Mouse (Mus musculus): ENCODE measurements around the gene Chrnb2. TPM values are rescaled to one million over a fixed set of nuclear protein-coding genes. Genes with fewer than 3 reads are reported as not detected.

Chrnb2 gene
- total and polyA plus RNA-seq, 3 experiments = 0.14 to 0.35 (median 0.16) TPM

- peaks cover 2% of the 10 kb centered on the region for H3K4me1 ChIP-seq (ENCODE audit: control insufficient read depth, insufficient read depth, low read length)
- H3K27ac ChIP-seq = no peak overlapping the region
- no peaks in the 10 kb centered on the region for H3K79me2 ChIP-seq (replicated peaks; ENCODE audit: control insufficient read depth, insufficient read depth, low read length)
- intact Hi-C loops (cut with DNase I) = no loop called here
- no peak for TF ChIP-seq EP300 (IDR thresholded peaks at IDR 0.05; ENCODE audit: insufficient read depth, low read depth, low read length)
- no peak for TF ChIP-seq POLR2A (IDR thresholded peaks at IDR 0.05; ENCODE audit: insufficient read depth, low read depth, low read length)
- no peak for TF ChIP-seq CTCF (IDR thresholded peaks at IDR 0.05)
- DNase-seq = no peak
- no peak overlapping the region for H3K4me3 ChIP-seq
- no peak overlapping the region for H3K9ac ChIP-seq (ENCODE audit: low read depth, low read length)
- 14% methylated on average over 13 of the region's 13 CpGs for WGBS
- H3K27me3 ChIP-seq (ENCODE audit: control insufficient read depth, insufficient read depth, low read length) = no peaks in the 10 kb centered on the region
- H3K36me3 ChIP-seq (ENCODE audit: control insufficient read depth, insufficient read depth, low read length) = no peaks in the 10 kb centered on the region
These were observed 35.0 kb upstream of the Chrnb2 start for GRCm38 (mm10) chr3:89799476-89799875.

DNA sequence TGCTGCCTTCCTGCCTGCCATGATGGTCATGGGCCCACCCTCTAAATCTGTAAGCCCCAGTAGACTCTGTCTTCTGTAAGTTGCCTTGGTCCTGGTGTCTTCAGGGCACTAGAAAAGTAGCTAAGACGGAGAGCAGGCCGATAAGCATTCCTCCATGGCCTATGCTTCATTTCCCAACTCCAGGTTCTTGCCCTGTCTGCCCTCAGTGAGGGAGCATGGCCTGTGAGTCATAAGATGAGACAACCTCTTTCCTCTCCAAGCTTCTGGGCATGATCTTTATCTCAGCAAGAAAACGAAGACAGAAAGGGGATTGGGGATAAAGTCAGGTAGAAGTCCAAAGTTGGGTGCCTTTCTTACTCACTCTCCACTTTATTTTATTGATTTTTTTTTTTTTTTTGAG, 34.1 kb upstream of the Chrnb2 start:
- no peak for DNase-seq
- no peaks in the 10 kb centered on the region for H3K27me3 ChIP-seq (ENCODE audit: control insufficient read depth, insufficient read depth, low read length)
- no peaks in the 10 kb centered on the region for H3K79me2 ChIP-seq (replicated peaks; ENCODE audit: control insufficient read depth, insufficient read depth, low read length)
- H3K36me3 ChIP-seq (ENCODE audit: control insufficient read depth, insufficient read depth, low read length) = no peaks in the 10 kb centered on the region
- H3K4me1 ChIP-seq (ENCODE audit: control insufficient read depth, insufficient read depth, low read length) = peaks cover 2% of the 10 kb centered on the region
- TF ChIP-seq EP300 (IDR thresholded peaks at IDR 0.05; ENCODE audit: insufficient read depth, low read depth, low read length) (no peak), POLR2A (IDR thresholded peaks at IDR 0.05; ENCODE audit: insufficient read depth, low read depth, low read length) (no peak), CTCF (IDR thresholded peaks at IDR 0.05) (no peak)
- no peak overlapping the region for H3K4me3 ChIP-seq
- no peak overlapping the region for H3K9ac ChIP-seq (ENCODE audit: low read depth, low read length)
- H3K27ac ChIP-seq = no peak overlapping the region
- intact Hi-C loops (cut with DNase I) = no loop called here
- WGBS = 75% methylated on average over 3 of the region's 3 CpGs

DNA sequence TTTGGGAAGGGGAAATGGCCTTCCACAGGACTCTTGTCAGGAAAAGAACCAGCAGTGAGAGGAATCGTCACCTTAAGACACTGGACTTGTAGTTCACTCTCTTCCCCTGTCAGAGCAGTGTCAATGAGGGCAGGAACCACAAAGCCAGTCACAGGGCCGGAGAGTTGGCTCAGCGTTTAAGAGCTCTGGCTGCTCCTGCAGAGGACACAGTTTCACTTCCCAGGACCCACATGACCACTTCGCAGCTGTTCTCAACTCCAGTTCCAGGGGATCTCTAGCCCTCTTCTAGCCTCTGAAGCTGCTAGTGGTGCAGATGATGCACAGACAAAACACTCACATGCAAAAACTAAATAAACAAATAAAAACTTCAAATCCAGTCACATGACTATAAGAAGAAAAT, 31.9 kb upstream of the Chrnb2 start:
- no peak overlapping the region for H3K27ac ChIP-seq
- WGBS = 21% methylated on average over 4 of the region's 4 CpGs
- intact Hi-C loops (cut with DNase I) = no loop called here
- H3K9ac ChIP-seq (ENCODE audit: low read depth, low read length) = no peak overlapping the region
- H3K27me3 ChIP-seq (ENCODE audit: control insufficient read depth, insufficient read depth, low read length) = no peaks in the 10 kb centered on the region
- no peak overlapping the region for H3K4me3 ChIP-seq
- H3K4me1 ChIP-seq (ENCODE audit: control insufficient read depth, insufficient read depth, low read length) = no peaks in the 10 kb centered on the region
- no peaks in the 10 kb centered on the region for H3K79me2 ChIP-seq (replicated peaks; ENCODE audit: control insufficient read depth, insufficient read depth, low read length)
- DNase-seq = peak in 1 of 2 experiments; percentile 59
- TF ChIP-seq POLR2A (IDR thresholded peaks at IDR 0.05; ENCODE audit: insufficient read depth, low read depth, low read length) (no peak), EP300 (IDR thresholded peaks at IDR 0.05; ENCODE audit: insufficient read depth, low read depth, low read length) (no peak), CTCF (IDR thresholded peaks at IDR 0.05) (no peak)
- H3K36me3 ChIP-seq (ENCODE audit: control insufficient read depth, insufficient read depth, low read length) = no peaks in the 10 kb centered on the region

GRCm38 (mm10) chr3:89795746-89796145, 31.3 kb upstream of the Chrnb2 start:
- Histone ChIP-seq H3K4me1 (ENCODE audit: control insufficient read depth, insufficient read depth, low read length) (no peaks in the 10 kb centered on the region), H3K27me3 (ENCODE audit: control insufficient read depth, insufficient read depth, low read length) (no peaks in the 10 kb centered on the region), H3K36me3 (ENCODE audit: control insufficient read depth, insufficient read depth, low read length) (no peaks in the 10 kb centered on the region), H3K4me3 (no peak overlapping the region), H3K27ac (no peak overlapping the region), H3K9ac (ENCODE audit: low read depth, low read length) (no peak overlapping the region), H3K79me2 (replicated peaks; ENCODE audit: control insufficient read depth, insufficient read depth, low read length) (no peaks in the 10 kb centered on the region)
- DNase-seq = no peak
- 57% methylated on average over 5 of the region's 5 CpGs for WGBS
- intact Hi-C loops (cut with DNase I) = no loop called here
- TF ChIP-seq POLR2A (IDR thresholded peaks at IDR 0.05; ENCODE audit: insufficient read depth, low read depth, low read length) (no peak), EP300 (IDR thresholded peaks at IDR 0.05; ENCODE audit: insufficient read depth, low read depth, low read length) (no peak), CTCF (IDR thresholded peaks at IDR 0.05) (peak; percentile 12; the same call in 1 of the 2 replicates)

DNA sequence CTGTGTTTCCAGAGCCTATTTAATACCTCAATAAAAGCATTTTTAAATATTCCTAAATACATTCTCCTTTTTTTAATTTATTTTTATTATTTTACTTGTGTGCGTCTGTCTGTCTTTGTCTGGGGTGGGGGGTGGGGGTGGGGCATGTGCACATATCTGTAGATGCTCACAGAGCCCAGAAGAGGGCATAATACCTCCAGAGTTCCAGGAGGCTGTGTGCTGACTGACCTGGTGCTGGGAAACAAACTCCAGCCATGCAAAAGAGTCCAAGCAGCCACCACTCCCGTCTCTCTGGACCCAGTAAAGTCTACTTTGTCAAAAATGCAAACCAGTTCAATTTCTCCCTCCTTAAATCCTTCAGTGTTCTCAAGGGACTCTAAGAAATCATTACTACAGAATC, 30.2 kb upstream of the Chrnb2 start:
- WGBS = 56% methylated on average over 2 of the region's 2 CpGs
- DNase-seq = no peak
- Histone ChIP-seq H3K4me3 (no peak overlapping the region), H3K9ac (ENCODE audit: low read depth, low read length) (no peak overlapping the region), H3K4me1 (ENCODE audit: control insufficient read depth, insufficient read depth, low read length) (no peaks in the 10 kb centered on the region), H3K79me2 (replicated peaks; ENCODE audit: control insufficient read depth, insufficient read depth, low read length) (no peaks in the 10 kb centered on the region), H3K27me3 (ENCODE audit: control insufficient read depth, insufficient read depth, low read length) (no peaks in the 10 kb centered on the region), H3K36me3 (ENCODE audit: control insufficient read depth, insufficient read depth, low read length) (no peaks in the 10 kb centered on the region), H3K27ac (no peak overlapping the region)
- intact Hi-C loops (cut with DNase I) = no loop called here
- TF ChIP-seq CTCF (IDR thresholded peaks at IDR 0.05) (no peak), EP300 (IDR thresholded peaks at IDR 0.05; ENCODE audit: insufficient read depth, low read depth, low read length) (no peak), POLR2A (IDR thresholded peaks at IDR 0.05; ENCODE audit: insufficient read depth, low read depth, low read length) (no peak)

GRCm38 (mm10) chr3:89788680-89789352, 24.4 kb upstream of the Chrnb2 start:
- DNase-seq = no peak
- TF ChIP-seq CTCF (IDR thresholded peaks at IDR 0.05) (no peak), EP300 (IDR thresholded peaks at IDR 0.05; ENCODE audit: insufficient read depth, low read depth, low read length) (no peak), POLR2A (IDR thresholded peaks at IDR 0.05; ENCODE audit: insufficient read depth, low read depth, low read length) (no peak)
- no peak overlapping the region for H3K27ac ChIP-seq
- H3K4me3 ChIP-seq = no peak overlapping the region
- WGBS = 77% methylated on average over 16 of the region's 16 CpGs
- H3K4me1 ChIP-seq (ENCODE audit: control insufficient read depth, insufficient read depth, low read length) = peaks cover 2% of the 10 kb centered on the region
- no peaks in the 10 kb centered on the region for H3K79me2 ChIP-seq (replicated peaks; ENCODE audit: control insufficient read depth, insufficient read depth, low read length)
- no peaks in the 10 kb centered on the region for H3K27me3 ChIP-seq (ENCODE audit: control insufficient read depth, insufficient read depth, low read length)
- no peak overlapping the region for H3K9ac ChIP-seq (ENCODE audit: low read depth, low read length)
- intact Hi-C loops (cut with DNase I) = no loop called here
- H3K36me3 ChIP-seq (ENCODE audit: control insufficient read depth, insufficient read depth, low read length) = no peaks in the 10 kb centered on the region

Data from heart, adult 2 months (tissue).